Mouse (Mus musculus): ENCODE measurements around the gene Fcrl6.

Fcrl6 gene

GRCm38 (mm10) chr1:172614654-172615053 is 12.3 kb upstream of the Fcrl6 start:
- no peak for DNase-seq (ENCODE audit: low spot score)

GRCm38 (mm10) chr1:172612745-172613144 is 10.4 kb upstream of the Fcrl6 start:
- DNase-seq (ENCODE audit: low spot score): no peak

GRCm38 (mm10) chr1:172611304-172611703 is 9.0 kb upstream of the Fcrl6 start:
- no peak for DNase-seq (ENCODE audit: low spot score)

GRCm38 (mm10) chr1:172594495-172594894 is 7.9 kb downstream of the Fcrl6 start:
- no peak for DNase-seq (ENCODE audit: low spot score)

- no peak for DNase-seq (ENCODE audit: low spot score)
Measured at GRCm38 (mm10) chr1:172593956-172594355, 8.4 kb downstream of the Fcrl6 start.

- DNase-seq (ENCODE audit: low spot score): no peak
Measured at GRCm38 (mm10) chr1:172593321-172593720, 9.0 kb downstream of the Fcrl6 start.

- no peak for DNase-seq (ENCODE audit: low spot score)
Measured at GRCm38 (mm10) chr1:172590385-172590784, 12.0 kb downstream of the Fcrl6 start, which contains the start of gene Slamf8. TSS of gene Slamf8 (minus strand) at chr1:172590568.

GRCm38 (mm10) chr1:172585612-172586567 is 16.5 kb downstream of the Fcrl6 start:
- DNase-seq (ENCODE audit: low spot score): no peak

- no peak for DNase-seq (ENCODE audit: low spot score)
Measured at GRCm38 (mm10) chr1:172585026-172585425, 17.3 kb downstream of the Fcrl6 start.

- DNase-seq (ENCODE audit: low spot score): no peak
Measured at GRCm38 (mm10) chr1:172584271-172584670, 18.1 kb downstream of the Fcrl6 start.

GRCm38 (mm10) chr1:172582436-172582835 is 19.9 kb downstream of the Fcrl6 start:
- no peak for DNase-seq (ENCODE audit: low spot score)

GRCm38 (mm10) chr1:172580116-172580515 is 22.2 kb downstream of the Fcrl6 start:
- DNase-seq (ENCODE audit: low spot score): no peak

GRCm38 (mm10) chr1:172567758-172568157 is 34.6 kb downstream of the Fcrl6 start:
- no peak for DNase-seq (ENCODE audit: low spot score)

- DNase-seq (ENCODE audit: low spot score): no peak
Measured at GRCm38 (mm10) chr1:172566131-172566530, 36.2 kb downstream of the Fcrl6 start.

- DNase-seq (ENCODE audit: low spot score): no peak
Measured at GRCm38 (mm10) chr1:172563465-172563828, 38.9 kb downstream of the Fcrl6 start.

- no peak for DNase-seq (ENCODE audit: low spot score)
Measured at GRCm38 (mm10) chr1:172562641-172563464, 39.5 kb downstream of the Fcrl6 start.

- no peak for DNase-seq (ENCODE audit: low spot score)
Measured at GRCm38 (mm10) chr1:172555638-172556037, 46.7 kb downstream of the Fcrl6 start, which contains the start of gene Vsig8. TSS of gene Vsig8 (plus strand) at chr1:172555938.

GRCm38 (mm10) chr1:172552623-172553022 is 49.7 kb downstream of the Fcrl6 start:
- DNase-seq (ENCODE audit: low spot score): no peak

- DNase-seq (ENCODE audit: low spot score): no peak
Measured at GRCm38 (mm10) chr1:172551009-172551408, 51.3 kb downstream of the Fcrl6 start.

- DNase-seq (ENCODE audit: low spot score): no peak
Measured at GRCm38 (mm10) chr1:172550551-172550951, 51.8 kb downstream of the Fcrl6 start.

- DNase-seq (ENCODE audit: low spot score): no peak
Measured at GRCm38 (mm10) chr1:172549717-172550116, 52.6 kb downstream of the Fcrl6 start.

GRCm38 (mm10) chr1:172549314-172549713 is 53.0 kb downstream of the Fcrl6 start:
- no peak for DNase-seq (ENCODE audit: low spot score)

GRCm38 (mm10) chr1:172548501-172548900 is 53.9 kb downstream of the Fcrl6 start:
- no peak for DNase-seq (ENCODE audit: low spot score)

Measured in layer of hippocampus, adult 9-10 months (tissue).